Mouse (Mus musculus) NIH3T3 (cell line): Measurements from ENCODE around the gene Ucp1.
"Not testable (repeated sequence)": the region's sequence is repeated elsewhere in the genome, so short reads cannot be mapped to it uniquely, and the experiment has no call there.

Source experiments
- DNase-seq: peaks from one replicate; pipeline ENCODE4 v3.0.0-alpha.2; 2012; ENCODE audit warnings: low read depth

The Ucp1 gene

DNA sequence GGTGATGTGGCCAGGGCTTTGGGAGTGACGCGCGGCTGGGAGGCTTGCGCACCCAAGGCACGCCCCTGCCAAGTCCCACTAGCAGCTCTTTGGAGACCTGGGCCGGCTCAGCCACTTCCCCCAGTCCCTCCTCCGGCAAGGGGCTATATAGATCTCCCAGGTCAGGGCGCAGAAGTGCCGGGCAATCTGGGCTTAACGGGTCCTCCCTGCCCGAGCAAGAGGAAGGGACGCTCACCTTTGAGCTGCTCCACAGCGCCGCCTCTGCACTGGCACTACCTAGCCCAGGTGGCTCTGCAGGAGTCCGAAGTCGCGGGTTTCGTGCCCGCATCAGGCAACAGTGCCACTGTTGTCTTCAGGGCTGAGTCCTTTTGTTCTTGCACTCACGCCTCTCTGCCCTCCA lies at the start of gene Ucp1:
Gene Ucp1, plus strand, starts transcription at position 177 of the 400 bp plus-strand sequence.
- DNase-seq: no peak

DNA sequence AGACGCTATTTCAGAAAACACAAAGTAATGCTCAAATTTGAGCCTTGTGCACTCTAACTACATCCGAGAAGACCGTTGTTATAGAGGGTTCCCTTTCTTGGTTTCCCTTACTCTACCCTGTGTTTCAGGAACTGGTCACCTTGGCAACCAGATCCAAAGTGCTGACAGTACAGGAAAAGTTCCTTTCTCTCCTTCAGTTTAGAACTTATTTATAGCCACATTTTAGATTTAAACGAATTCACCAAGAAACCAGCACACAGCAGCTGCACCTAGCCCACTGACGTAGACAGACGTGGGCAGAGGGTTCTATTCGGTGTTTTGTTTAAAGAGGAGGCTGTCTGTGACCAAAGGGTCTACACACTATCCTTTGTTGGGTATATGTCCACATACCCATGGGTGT lies 46.0 kb upstream of the Ucp1 start:
- DNase-seq: no peak

DNA sequence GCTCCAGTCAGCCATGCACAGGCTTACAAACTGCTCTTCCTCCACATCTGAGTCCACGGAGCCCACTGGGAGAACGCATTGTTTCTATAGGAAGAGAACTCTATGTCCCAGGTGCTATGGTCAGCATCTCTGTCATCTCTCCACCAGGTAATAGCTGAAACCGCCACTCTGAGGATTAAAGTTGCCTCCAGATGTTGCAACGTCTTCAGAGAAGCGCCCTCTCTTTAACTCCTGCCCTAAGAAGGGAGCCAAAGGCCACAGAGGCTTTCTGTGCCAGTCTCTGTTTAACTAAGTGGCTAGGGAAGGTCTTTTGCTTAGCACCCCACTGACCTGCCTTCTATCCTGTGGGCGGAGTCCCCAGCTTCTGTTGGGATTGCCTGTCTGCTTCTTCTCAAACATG lies 39.3 kb upstream of the Ucp1 start:
- no peak for DNase-seq

DNA sequence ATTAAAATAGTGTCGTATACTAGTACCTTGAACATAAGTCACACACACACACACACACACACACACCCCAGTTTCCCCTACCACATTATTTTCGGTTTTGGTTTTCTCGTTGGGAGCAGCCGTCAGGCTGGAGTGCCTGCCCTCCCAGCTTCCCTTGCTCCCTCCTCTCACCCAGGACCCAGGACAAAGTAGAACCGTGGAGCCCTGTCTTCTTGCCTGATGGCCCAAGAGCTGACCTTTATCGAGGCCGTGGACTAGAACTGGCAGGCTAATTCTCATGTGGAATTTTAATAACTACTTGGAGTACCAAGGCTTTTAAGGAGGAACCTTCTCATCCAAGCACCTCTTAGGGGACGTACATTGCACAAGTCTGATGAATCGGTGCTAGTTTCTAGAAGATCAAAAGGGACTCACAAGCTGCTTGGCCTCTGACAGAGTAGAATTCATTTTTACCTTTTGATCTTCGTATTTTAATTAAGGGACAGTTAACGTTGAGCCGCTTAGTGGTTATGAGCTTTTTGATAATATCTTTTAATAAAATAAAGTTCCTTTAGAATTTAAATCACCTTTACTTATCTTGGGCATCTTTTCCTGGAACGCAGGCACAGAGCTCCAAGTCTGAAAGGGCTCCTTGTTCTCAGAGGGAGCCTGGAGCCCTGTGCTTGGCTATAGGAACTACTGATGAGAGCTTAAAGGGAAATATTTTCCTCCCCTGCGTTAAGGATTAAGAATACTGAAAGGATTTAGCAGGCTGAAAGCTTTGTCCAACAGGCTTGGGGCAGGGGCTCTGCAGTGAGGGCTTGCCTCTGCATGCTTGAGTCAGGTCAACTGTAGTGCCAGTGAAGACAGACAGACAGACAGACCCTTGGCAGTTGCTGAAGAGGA lies 38.5 kb upstream of the Ucp1 start:
- no peak for DNase-seq

DNA sequence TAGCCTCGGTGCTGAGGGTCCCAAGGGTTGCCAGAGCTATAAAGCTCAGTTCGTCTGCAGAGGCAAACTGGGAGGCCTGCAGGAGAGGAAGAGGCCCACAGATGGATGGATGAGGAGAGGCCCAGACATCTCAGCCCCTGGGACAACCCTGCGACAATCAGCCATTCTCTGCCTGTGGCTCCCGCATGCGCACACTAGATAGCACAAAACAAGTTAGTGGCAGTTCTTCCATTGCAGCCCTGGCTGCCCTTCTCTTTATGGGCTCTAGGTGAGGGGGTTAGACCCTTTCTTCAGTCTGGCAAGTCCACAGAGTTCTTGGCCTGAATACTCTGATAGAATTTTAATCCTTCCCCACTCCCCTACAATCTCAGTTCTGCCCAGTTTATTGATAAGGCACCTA lies 37.4 kb upstream of the Ucp1 start:
- DNase-seq: no peak

DNA sequence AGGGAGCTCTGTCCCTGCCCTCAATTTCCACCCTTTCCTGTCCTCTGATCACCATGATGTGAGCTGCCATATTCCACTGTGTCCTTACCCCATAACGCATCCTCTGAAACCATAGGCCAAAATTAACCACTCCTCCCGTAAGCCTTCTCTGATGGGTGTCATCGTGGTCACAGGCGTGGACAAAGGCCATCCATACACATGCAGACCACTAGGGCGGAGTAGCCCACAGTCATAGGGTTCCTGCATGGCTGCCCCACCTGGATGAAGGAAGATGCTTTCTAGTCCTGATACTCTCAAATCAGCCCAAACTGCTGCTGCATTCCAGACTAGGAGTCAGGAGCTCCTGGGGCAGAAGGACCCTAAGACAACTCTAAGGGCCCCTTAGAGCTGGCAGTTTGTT lies 32.5 kb upstream of the Ucp1 start:
- DNase-seq: no peak

DNA sequence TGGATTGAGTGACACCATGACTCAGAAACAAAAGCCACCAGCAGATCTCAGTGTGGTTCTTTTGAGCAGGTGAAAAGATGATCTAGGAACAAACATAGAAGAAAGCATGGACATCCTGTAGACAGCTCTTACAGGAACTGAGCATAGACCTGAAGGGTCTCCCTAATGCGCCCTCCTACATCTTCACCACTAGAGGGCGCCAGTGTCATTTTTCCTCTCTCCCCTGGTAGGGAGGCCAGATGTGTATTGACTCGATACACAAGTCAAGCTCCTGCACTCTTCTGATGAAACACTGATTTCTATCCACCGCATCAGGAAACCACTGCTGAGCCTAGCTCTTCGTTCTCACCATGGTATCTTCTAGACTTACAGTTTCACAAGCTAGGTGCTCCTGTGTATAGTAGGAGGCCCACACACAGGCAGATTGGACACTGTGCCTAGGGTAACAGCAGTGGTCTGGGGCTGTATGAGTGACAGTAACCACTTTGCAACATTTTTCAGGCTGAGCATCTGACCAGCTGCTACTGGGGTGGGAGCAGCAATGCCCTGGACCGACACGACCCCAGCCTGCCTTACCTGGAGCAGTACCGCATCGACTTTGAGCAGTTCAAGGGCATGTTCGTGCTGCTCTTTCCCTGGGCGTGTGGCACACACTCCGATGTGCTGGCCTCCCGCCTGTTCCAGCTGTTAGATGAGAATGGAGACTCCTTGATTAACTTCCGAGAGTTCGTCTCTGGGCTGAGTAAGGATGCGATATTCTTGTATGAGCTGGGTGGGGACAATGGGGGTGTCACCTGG lies 29.5 kb upstream of the Ucp1 start:
- peak; percentile 89 for DNase-seq

DNA sequence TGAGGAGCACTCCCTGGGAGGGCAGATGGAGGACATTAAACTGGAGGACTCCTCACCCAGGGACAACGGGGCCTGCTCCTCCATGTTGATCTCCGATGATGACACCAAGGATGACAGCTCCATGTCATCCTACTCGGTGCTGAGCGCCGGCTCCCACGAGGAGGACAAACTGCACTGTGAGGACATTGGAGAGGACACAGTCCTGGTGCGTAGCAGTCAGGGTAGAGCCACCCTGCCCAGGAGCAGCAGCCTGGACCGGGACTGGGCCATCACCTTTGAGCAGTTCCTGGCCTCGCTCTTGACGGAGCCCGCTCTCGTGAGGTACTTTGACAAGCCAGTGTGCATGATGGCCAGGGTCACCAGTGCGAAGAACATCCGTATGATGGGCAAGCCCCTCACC lies 19.0 kb upstream of the Ucp1 start:
- no peak for DNase-seq

DNA sequence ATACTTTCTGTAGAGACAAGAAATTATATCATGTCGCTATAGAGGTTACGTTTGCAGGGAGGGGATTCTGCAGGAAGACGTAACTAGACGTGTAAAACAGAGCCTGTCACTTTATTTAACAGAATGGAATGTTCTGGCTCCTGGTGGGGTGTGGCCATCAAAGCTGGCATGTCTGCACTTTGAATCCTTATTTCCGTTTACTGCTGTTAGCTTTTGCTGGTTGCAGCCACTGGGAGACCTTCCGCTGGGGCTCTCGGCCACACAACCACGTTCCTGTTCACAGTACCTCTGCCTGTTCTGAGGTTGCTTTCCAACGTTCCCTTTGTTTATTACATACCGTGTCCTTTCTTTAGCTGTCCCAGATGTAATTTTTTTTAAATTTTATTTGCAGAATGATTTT lies 17.7 kb upstream of the Ucp1 start:
- no peak for DNase-seq

DNA sequence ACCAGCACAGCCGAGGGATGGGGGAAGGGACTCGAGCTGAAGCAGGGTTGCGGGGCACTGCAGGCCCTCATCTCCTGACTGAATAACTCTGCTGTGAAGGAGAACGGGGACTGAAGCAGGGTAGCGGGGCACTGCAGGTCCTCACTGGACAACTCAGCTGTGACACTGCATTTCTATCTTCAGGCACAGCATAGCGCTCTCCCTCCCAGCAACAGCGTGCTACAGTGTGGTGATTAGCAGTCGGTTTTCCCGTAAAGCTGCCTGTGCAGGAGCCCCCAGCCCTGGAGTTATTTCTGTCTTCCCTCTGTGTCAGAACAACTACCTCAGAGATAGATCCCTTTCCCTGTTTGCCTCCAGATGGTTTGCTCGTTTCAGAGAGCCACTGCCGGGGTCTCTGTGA lies 15.7 kb upstream of the Ucp1 start:
- DNase-seq: peak; percentile 17

DNA sequence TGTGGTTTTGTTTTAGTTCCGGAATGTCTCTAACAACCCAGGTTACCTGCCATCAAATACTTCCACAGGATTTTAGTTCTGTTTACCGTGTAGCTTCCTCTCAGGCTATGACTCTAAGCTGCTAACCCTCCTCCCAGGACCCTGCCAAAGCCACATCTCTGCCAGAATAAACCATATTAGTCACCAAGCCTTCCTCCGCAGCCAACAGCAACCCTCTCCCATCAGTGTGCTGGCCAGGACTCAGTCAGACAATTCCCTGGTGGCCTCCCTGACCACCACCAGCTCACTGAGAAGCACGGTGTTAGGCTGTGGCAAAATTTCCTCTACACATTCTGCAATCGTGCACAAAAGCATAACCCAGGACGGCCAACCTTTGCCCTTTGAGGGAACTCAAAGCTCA lies 11.7 kb upstream of the Ucp1 start:
- DNase-seq: peak; percentile 89

DNA sequence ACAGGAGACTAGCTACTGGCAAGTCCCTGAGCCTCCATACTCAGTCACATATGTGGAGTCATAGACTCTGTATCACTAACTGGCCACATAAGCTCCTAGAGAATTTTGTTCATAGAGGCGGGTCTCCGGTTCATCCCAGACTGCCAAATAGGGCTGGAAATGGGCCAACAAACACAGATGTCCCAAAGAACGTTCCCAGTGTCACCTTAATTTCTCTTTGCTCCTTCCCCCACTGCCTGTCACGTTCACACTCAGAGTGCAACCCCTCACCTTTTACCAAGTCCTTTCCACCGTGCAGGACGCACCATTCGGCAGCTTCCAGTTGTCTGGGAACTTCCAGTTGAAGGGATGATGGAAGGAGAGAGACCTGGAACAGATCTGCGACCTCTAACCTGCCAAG lies 4.8 kb upstream of the Ucp1 start:
- DNase-seq: no peak

DNA sequence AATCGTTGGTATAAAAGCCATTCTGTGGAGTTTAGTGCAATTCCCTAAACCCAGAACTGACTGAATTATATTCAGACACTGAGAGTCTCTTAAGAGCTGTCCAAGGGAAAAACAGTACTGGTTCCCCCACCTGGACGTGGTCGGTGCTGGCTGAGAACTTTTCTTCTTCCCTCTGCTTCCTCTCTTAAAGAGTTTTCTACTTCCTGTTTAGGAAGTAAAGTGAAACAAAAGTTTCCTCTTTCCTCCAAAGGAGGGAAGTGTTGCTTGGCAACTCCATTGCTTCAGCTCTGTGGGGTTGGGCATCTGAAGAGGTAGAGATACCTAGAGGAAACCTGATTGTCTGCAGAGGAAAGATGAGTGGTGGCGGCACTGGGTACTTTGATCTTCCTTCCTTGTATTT lies 7.2 kb downstream of the Ucp1 start:
- DNase-seq: no peak

DNA sequence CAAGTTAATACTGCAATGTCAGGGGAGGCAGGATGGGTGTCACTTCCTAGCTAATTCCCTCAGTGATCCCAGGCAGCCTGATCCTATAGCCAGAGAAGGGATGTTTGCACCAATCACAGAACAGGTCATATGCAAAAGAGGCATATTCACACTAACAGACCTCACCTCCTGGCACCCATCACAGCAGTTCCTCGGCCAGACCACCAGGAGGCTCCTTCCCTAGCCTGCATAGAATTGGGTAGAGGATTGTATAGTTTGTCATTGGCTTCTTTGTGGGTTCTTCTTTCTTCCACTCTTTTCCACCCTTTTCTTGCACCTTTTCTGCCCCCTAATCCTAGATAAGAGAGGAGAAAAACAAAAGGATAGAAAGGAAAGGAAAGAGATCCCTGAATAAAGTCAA lies 10.0 kb downstream of the Ucp1 start:
- DNase-seq: peak; percentile 27

DNA sequence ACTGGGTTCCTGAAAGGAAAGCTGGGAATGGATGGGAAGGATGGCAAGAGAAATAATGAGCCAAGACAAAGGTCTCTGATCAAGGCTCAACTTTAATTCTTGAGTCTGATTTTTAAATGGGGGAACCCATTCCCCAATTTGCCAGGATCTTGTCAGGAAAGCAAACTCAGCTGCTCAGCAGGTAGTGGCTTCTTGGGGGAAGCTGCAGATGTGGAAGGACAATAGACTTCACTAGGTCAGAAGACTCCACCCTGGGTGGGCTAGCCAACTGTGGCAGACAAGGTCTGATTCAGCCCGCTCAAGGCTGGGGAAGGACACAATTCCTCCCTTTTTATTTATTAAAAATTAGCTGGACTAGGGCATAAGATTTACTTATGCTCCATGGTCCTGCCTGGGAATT lies 14.8 kb downstream of the Ucp1 start:
- no peak for DNase-seq

DNA sequence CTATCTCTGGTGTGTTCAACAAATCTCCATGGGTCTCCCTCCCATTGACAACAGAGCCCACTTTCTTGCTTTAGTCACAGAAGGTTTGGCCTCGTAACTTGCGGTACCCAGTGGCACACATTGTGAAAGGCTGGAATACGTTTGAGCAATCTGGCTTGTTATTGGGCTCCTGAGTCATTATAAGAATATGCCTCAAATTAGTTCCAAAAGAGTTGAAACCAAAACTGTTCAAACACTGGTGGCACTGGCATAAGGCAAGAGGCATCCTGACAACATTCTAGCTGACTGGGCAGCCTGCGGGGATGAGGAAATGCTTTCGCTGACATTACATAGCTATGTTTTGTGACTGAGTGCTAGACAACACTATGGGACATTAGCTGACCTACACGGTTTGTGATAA lies 19.7 kb downstream of the Ucp1 start:
- no peak for DNase-seq

DNA sequence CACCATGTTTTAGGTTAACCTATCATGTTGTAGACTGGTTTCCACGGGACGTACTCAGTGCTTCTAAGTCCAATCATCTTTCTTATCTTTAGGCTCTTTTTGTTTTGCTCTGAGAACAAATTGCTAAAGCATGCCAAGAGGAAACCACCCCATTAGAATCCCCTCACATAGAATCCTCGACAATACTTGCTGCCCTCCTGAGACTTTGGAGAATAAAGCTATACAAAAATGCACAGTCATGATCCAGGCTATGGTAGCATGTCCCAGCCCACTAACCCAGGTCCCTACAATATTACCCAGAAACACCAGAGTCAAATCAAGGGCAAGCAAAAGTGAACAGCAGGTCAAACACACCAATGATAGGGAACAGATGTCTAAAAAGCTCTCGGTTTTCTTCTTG lies 24.9 kb downstream of the Ucp1 start:
- not testable (repeated sequence) for DNase-seq

DNA sequence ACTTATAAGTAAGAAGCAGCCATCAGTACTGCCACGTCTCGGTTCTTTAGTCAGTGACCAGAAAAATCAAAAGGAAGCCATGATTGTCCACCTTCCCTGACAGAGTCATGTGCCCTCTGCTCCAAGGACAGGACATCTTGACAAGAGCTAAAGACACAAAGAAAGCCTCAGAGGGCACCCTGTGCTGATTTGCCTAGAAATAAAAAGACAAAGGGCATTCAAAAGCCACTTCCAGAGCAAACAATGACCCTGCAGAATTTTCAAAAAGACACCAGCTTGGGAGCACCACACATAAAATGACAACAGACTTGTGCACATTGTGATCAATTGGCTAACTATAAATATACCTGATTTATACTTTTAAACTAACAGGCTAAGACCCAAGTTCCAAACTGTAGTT lies 25.5 kb downstream of the Ucp1 start:
- no peak for DNase-seq

DNA sequence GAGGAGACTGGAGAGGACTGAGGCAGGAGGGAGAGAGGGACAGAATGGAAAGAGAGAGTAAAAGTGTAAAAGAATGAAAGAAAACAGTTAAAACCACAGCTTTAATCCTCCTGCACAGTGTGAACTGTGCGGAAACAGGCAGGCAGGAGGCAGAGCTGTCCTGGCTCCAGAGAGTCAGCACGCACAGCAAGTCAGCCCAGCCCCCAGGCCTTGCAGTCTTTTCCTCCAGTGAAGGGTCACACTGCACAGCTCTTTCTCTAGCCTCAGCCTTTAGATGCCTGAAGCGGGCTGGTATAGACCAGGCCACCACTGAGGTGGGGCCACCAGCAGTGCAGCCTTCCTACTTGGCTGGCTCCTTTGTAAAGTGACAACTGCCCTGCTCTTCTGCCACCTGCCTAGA lies 30.4 kb downstream of the Ucp1 start:
- DNase-seq: no peak

DNA sequence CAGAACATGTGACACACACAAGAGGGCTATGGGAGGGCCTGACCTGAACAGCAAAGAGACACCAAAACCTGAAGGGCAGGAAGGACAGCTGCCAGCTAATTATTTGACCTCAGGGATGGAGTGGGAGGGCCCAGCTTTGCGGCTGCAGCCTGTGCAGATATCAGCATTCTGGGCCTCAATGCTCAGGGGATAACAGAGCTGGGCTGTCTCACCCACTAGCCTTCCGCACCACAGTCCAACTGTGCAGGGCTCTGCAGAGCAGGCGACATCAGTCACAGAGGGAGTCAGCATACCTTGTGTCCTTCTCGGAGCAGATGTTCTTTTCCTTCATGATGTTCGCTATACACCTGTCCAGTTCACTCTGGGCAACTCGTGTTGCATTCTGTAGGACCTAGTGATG lies 32.2 kb downstream of the Ucp1 start:
- DNase-seq: no peak

DNA sequence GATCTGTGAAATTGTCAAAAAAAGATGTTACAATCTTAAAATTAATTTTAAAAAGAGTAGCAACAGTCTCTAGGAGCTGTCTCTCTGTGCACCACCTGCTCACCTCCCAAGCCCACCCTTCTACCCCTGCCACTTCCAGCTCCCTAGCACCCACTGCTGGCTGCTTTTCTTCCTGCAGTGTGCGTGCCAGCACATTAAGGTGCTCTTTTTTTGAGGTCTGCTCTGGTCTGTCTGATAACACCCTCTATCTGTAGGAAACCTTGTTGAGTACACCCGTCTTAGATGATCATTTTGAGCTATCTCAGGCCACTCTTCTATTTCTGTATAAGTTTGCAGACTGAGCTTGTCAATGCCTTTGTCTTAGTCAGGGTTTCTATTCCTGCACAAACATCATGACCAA lies 32.9 kb downstream of the Ucp1 start:
- DNase-seq: no peak

DNA sequence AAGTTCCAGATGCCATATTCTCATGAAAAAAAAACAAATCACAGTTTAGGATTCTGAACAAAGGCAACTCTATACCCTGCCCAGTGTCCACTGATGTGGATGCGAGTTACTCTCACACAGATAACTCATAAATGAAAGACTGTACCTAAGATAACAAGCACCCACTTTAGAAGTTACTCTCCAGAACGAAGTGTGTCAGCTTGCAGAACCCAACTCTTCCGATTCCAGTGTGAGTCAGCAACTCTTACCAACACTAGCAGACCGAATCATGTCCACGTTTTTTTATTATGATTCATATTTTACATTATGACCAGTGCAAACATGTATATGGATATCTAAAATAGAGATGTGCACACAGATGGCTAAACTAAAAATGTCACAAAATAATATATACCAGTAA lies 37.7 kb downstream of the Ucp1 start:
- peak; percentile 62 for DNase-seq

DNA sequence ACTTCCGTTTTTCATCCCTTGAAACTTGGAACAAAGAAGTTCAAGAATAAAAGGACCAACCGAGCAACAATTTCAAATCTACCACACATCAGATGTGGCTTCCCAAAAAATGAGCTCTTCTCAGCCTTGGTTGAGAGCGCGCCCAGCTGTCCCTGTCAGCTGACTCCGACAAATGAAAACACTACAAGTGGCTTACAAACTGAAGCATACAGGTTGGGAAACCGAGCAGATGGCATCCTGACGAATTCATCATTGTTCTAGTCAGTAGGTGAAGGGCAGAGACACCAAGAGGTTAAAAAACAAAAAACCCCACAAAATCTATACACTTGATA lies 41.4 kb downstream of the Ucp1 start:
- no peak for DNase-seq
